Mouse (Mus musculus) kidney, adult 18-20 months (tissue): ENCODE data around the gene Cd83.

Experiments
- DNase-seq: peaks from one replicate; pipeline ENCODE4 v3.0.0; 2021

The Cd83 gene

DNA sequence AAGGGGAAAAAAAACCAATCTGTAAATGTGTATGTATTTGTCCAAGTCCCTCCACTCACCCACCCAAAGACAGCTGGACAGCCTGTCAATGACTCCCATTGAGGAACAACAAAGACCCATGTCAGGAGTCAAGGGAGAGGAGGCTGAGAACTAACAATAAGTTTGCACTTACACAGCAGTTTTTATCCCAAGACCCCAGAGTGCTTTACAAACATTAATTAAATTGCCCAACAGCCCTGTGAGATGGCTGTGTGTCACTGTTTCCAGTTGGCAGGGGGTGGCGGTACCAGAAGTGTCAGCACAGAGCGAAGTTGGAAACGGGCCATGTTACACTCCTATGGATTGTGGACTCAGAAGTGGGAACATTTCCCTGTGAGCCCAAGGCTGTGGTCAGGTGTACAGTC, 22.7 kb downstream of the Cd83 start:
- DNase-seq, result no peak

DNA sequence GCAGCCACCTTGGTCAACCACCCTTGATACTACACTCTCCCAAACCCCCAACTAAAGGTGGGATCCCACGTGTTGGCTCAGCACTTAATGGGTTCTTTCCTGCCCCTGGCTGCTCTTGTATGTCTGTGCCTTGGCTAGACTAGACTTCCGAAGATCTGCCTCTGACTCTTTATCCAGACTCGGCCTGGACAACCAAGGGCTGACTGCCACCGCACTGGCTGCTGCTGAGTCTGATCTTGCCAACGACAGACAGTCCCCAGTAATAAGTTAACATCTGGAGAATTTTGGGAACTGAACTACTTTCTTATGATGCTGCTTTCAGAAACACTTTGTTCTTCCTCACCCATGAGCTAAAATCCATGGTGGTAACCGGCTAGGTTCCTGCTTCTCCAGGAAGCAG, 26.0 kb downstream of the Cd83 start:
- no peak for DNase-seq

DNA sequence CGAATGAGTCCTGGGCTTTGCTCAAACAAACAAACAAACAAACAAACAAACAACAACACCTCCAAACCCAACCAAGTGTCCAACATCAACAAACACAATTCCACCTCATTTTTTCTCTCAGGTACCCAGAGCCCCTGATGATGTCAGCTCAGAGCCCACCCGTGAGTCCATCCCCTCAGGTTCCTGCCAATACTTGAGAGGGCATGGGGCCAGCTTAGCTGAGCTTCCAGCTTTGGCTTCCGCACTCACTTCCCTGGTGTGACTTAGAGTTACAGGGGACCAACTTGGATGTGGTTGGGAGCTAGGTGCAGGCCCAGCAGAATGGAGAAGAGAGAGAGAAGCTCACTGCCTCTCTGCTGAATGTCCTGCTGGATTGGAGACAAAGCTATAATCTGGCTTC, 27.3 kb downstream of the Cd83 start:
- DNase-seq, result no peak

DNA sequence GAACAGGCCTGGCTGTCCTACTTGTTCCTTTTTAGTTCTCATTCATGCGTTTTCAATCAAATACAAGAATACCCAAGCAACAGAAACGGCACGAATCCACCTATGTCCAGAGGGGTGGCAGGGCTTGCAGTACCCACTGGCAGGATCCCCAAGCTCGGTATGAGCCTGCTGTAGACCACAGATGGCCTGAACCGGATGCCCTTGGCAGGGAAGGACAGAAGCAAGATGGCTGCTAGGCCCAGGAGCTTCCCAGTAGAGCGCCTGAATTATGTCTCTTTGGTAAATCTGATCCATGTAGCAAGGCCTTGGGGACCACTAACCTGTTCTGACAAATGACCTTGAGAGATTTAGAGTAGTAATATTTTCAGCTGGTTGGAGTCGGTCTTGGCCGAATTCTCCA, 28.9 kb downstream of the Cd83 start:
- no peak for DNase-seq

DNA sequence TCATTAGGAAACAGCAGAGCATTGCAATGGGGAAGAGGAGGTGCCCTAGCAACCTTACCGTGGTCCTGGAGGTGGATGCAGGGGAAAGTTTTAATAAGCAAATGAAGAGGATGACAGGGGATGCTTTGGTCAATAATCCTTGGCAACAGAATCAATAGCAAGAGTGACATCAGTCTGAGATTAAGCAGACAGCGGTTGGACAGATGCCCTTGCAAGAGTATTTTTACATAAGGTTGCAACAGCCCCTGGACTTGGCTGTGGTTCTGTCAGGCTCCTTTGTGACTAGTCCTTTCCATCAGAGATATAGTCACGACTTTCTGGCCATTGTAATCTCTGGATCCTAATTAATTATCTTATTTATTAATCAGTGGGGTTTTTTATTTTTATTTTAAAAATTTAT, 32.9 kb downstream of the Cd83 start:
- DNase-seq, result no peak

DNA sequence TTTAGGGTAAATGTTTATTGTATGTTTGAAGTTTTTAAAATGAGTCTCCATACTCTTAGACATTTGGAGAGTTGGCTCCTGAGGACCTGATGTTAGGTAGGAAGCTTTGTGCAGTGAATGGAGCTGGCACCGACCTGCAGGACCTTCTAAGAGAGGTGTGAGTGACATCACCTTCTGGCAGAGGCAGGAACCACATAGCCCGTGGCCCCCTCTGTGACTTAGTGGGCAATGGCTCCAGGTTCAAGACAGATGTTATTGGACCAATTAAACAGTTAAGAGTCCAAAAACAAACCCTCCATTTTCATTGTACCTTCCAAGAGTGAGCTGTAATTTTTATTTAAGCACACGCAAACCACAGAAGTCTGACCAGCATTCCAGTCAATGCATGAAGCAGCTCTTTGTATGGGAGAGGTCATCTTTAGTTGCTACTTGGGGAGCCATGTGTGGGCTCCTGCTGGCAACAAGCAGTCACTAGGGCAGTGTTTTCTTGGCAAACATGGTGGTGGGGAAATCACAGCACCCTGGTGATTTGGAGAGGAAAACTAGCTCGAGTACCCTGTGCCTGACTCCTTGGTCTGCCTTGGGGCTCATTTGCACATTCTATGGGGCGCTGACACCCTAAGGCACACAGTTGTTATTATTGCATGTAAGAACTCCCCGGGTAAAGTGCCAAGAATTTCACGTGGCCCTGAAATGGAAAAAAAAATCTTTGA, 33.9 kb downstream of the Cd83 start:
- no peak for DNase-seq

DNA sequence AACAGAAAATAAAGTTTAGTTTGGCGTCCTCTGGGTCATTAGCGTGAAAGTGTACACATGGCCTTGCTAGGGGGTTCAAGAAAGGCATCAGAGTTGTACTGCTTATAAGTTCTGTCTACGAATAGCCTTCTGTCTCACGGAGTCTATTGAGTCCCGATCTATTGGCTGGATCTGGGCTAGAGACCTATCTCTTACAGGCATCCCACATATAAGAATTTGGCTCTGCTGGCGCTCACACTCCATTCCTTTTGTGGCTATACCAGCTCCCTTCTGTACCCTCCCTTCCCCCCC, 34.4 kb downstream of the Cd83 start:
- no peak for DNase-seq

DNA sequence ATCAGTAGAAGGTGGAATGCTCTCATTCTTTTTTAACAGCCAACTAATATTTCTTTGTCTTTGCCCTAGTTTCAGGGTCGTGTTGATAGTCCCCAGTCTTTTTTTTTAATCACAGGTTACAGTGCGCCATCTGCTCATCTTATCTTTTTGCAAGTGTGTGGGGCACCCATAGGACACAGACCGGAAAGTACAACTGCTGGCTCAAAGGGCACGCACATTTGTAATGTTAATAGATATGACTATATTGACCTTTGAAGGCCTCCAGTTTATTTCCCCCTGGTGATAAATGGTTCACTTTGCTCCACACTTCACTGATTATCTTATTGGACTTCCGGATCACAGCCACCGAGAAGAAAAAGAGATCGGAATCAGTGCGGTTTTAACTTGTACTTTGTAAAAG, 35.5 kb downstream of the Cd83 start:
- DNase-seq, result no peak

DNA sequence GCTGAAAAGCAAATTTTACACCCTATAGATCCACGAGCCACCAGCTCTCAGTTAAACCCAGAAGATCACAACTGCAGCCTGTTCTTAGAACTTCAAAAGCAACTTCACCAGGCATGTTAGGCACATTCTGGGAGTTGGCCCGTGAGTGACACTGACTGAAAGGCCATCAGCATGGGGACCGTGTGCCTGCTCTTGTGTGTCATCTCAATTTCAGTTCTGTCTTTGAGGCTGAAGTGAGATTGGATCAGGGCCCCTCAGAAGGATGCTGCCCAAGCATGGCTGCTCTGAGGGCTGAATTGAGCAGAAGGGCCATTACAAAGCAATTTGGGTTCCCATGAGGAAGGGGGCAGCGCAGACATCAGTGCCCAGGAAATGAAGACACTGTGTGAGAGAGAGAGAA, 37.7 kb downstream of the Cd83 start:
- DNase-seq, result no peak

DNA sequence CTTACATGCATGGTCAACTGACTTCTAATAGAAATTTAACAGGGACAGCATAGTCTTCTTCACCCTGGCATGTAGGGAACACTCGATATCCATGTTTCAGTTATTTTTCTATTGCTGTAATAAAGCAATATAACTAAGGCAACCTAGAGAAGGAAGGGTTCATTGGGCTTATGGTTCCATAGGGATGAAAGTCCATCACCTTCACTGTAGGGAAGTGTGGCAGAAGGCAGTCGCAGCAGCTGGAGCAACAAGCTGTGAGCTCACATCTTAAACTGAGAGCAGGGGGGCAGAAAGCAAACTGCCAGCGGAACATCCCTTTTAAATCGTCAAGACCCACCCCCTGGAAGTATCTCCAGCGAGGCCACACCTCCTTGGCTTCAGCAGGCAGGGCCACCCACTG, 44.1 kb downstream of the Cd83 start:
- DNase-seq, result no peak

DNA sequence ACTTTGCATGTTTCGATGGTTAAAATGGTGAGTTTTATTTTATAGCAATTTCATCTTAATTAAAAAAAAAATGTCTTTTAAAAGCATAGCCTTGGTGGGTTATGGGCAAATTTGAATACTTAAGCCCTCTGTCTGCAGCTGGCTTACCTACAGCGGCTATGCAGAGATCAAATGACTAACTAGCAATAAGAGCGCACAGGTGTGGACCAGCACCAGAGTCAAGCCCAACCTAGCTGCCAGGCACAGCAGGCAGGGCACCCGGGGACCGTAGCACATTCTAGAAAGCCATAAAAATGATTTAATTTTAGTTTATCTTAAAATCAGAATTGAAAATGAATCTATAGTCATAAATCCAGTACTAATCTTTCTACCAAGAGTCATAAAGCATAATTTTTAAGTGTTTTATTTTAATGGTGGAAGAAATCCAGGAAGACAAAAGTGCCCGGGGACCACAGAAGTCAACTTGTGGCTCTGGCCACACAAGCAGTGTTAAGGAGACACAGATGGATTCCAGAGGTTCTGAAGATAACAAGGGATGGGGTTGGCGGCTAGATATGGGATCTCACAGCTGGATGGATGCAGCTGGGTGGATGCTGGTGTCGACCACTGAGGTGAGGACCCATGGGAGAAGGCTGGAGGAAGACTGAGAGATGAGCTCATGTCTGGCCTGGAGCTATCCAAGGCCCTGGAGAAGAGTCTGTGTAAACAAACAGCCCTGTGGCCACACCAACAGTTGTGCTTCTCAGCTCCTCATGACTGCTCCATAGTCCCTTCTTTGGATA, 46.5 kb downstream of the Cd83 start:
- DNase-seq, result no peak

DNA sequence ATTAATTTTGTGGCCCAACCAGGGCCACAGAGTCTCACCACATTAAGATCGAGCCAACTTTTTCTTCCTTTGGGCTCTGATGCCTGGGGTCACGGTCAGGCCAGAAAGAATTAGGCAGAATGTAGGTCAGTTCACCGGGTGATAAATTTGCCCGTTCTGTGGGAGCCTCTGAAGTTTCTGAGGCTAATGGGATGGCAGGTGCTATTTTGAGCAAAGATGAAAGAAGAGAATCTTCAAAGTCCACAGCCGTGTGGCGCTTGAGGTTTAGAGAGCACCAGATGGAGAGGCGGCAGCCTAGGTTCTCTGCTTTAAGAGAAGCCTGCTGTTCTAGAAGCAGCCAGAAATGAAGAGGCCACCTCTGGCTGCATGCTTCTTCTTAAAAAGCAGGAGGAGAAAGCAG, 48.2 kb downstream of the Cd83 start:
- no peak for DNase-seq

DNA sequence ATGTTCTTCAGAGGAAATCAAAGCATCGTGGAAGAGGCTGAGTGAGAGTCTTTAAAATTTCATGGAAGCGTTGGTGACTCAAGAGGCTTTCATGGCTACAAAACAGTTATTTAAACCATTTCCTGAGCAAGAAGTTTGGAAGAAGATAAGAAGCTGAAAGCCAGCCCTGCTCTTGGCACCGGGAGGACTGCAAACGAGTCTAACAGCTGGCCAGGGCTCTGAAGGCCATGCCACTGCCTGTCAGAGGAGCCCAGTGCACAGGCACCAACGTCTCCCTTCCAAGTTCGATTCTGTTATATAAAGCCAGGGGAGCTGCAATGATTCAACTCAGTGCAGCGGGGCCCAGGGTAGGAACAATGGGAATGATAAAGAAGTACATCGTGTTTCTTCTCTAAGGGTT, 51.8 kb downstream of the Cd83 start:
- DNase-seq, result no peak

DNA sequence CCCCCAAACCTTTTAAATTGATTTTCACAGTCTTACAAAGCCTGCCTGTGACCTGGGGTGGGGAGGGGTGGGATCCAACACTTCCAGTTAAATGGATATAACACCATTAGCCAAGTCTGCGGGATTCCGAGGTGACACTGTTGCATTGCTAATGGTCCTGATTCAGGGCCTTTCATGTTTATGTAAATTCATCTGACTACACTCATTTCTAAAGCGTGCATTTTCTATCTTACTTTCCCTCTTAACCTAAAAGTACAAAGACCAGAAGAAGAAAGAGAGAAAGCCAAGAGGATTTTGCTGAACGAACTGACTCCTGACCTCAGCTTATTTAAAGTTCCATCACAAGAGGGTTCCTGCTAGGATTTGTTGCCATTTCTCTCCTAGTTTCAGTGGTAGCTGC, 53.2 kb downstream of the Cd83 start:
- DNase-seq, result no peak

DNA sequence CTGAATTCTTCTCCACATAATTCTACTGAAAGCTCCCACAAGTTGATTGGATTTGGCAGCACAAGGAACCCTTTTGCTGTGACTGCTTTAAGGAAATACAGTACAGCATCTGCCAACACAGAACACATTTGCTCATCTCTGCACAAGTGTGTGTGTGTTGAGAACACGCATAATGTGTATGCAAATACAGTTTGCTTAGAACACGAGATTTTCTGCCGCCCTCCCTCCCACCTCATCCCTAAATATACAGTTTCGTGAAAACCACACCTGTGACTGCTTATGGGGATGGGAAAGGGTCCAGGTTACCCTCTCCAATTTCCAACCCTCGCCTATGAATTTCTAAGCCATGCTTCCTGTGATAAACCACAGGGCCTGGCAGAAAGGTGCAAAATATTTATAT, 60.6 kb downstream of the Cd83 start:
- DNase-seq, result no peak

DNA sequence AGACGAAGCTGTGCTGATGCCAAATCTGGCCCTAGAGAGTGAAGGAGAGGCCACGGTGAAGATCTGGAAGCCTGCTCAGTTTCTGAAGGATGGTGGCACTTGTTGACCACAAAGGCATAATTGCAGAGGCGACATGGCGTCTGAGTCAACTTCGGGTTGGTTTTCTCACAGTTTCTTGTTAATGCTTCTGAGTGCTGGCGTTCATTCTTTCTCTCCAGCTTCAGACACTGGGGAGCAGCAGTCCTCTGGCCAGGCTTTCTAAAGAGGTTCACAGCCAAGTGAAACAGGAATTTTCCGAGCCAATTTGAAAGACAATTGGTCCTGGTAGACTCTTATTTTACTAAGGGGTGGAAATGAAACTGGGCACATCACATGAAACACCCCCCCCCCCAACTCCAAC, 62.6 kb downstream of the Cd83 start:
- no peak for DNase-seq

DNA sequence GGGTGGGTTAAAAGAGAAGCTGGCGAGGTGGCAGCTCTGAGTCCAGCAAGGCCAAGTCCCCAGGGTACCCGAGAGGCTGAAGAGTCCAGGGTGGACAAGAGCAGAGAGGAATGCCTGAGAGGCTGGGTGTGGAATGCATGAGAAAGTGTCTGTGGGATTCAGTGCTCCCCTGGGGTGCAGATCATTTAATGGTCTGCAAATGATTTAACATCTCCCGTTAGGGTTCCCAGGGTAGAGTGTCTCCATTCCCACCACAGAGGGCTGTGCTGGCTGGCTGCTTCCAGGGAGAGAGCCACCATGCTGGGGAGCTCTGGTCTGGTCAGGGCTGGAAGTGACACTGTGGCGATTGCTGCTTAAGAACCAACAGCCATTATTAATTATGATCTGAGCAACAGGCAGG, 65.2 kb downstream of the Cd83 start:
- DNase-seq, result no peak

DNA sequence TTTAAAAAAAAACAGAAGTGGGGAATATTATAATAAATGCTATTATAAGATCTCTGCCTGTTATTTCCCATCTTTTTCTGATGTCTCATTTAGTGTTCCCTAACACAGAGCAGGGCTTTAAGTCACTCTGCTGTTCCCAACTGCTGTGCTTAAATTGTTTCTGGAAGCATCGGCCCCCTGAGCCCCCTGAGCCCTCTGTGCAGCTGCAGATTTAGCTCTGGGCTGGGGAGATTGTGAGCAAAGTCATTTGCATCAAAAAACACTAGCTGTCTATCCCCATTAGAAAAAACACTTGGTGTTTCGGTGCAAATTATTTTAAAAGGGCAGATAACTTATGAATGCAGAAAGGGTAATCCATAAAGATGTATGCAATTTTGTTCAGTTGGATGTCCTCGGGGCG, 66.5 kb downstream of the Cd83 start:
- DNase-seq, result no peak
